Mouse (Mus musculus) olfactory bulb, adult 2 months (tissue): ENCODE measurements around the gene Acsm1. TPM values are rescaled to one million over a fixed set of nuclear protein-coding genes. Genes with fewer than 3 reads are reported as not detected.

ENCODE experiments used
- H3K27ac ChIP-seq: fragments of 200-500 bp; 2 replicates; pipeline ENCODE4 v1.5.1; 2012; ENCODE audit warnings: low read depth, low read length; ENCODE audit not compliant: insufficient read depth
- H3K4me1 ChIP-seq: fragments of 200-500 bp; 2 replicates; pipeline ENCODE4 v1.6.1; 2012; ENCODE audit warnings: low read length; ENCODE audit not compliant: control insufficient read depth, insufficient read depth
- H3K4me3 ChIP-seq: fragments of 200-500 bp; 2 replicates; pipeline ENCODE4 v1.5.1; 2012; ENCODE audit warnings: mild to moderate bottlenecking, low read depth, low read length, moderate library complexity; ENCODE audit not compliant: insufficient read depth
- CTCF ChIP-seq: fragments of 200-500 bp; IDR thresholded peaks from 2 replicates; pipeline ENCODE4 v1.5.1; 2012; ENCODE audit warnings: low read depth, mild to moderate bottlenecking, low read length, moderate library complexity; ENCODE audit not compliant: insufficient read depth
- POLR2A ChIP-seq: fragments of 200-500 bp; IDR thresholded peaks from 2 replicates; pipeline ENCODE4 v1.6.1; 2012; ENCODE audit warnings: mild to moderate bottlenecking, low read depth, low read length, moderate library complexity; ENCODE audit not compliant: insufficient read depth
- WGBS: fragments of 180-500 bp; shearing (Covaris S2); methylation state at CpG from one replicate; pipeline ENCODE4 v1.1.7; 2018; 5-methylcytosine and 5-hydroxymethylcytosine counted together
- polyA plus RNA-seq: library from polyadenylated mRNA; stranded (reverse); fragments of >200 nt; gene quantifications from 2 replicates; pipeline ENCODE4 v1.2.4, GENCODE M21; 2012; ENCODE audit warnings: low replicate concordance; ENCODE audit not compliant: missing spikeins, insufficient read depth, insufficient read length

The Acsm1 gene
- polyA plus RNA-seq, 1 experiment: not detected

- Histone ChIP-seq H3K4me3 (no peak overlapping the region), H3K27ac (no peak overlapping the region), H3K4me1 (no peaks in the 10 kb centered on the region)
- WGBS: 83% methylated on average over 5 of the region's 5 CpGs
- TF ChIP-seq CTCF: no peak
- no peak for TF ChIP-seq POLR2A
Observed at GRCm38 (mm10) chr7:119642307-119642706, 35.5 kb downstream of the Acsm1 start.

GRCm38 (mm10) chr7:119667893-119668292, 61.1 kb downstream of the Acsm1 start:
- TF ChIP-seq POLR2A: no peak
- no peak for TF ChIP-seq CTCF
- Histone ChIP-seq H3K4me1 (no peaks in the 10 kb centered on the region), H3K4me3 (no peak overlapping the region), H3K27ac (no peak overlapping the region)
- WGBS: 90% methylated on average over 3 of the region's 3 CpGs

DNA sequence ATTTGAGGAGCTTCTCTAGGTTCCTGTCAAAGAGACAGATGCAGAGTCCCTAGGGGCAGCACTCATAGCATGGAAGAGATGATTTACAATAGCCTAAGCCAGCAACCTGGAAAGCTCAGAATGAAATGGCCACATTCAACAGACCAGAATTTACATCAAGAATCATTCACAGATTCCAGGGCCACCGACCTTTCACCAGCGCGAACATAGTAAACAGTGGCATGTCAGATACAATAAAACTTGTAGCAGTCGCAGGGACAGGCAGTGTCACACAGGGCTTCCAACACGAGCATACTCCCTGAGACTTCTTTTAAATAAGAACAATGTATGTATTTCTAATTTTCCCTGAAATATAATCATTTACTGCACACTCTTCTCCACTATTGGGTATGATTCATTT, 63.6 kb downstream of the Acsm1 start:
- Histone ChIP-seq H3K4me3 (no peak overlapping the region), H3K27ac (no peak overlapping the region), H3K4me1 (no peaks in the 10 kb centered on the region)
- WGBS: 76% methylated on average over 5 of the region's 5 CpGs
- no peak for TF ChIP-seq POLR2A
- no peak for TF ChIP-seq CTCF

GRCm38 (mm10) chr7:119670925-119671324, 64.1 kb downstream of the Acsm1 start:
- H3K4me3 ChIP-seq: no peak overlapping the region
- H3K27ac ChIP-seq: no peak overlapping the region
- WGBS: 46% methylated on average over 6 of the region's 6 CpGs
- TF ChIP-seq CTCF (no peak), POLR2A (no peak)
- no peaks in the 10 kb centered on the region for H3K4me1 ChIP-seq

DNA sequence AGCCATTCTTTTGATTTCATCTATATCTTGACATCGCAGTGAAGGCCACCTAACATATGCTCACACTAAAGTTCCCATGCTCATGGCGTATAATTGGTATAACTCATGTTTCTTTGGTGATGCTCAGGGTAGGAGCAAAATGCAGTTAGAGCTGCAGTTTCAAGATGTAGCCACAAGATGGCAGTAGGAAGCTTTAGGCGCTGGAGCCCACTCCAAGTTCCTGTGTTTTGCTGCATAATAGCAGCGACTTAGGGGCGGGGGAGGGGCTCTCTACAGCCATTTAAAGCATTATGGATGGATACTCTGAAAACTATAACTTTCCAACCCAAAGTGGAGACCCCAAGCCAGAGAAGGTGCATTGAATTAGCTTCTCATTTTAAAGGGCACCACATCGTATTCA, 66.6 kb downstream of the Acsm1 start:
- no peaks in the 10 kb centered on the region for H3K4me1 ChIP-seq
- H3K27ac ChIP-seq: no peak overlapping the region
- no peak overlapping the region for H3K4me3 ChIP-seq
- WGBS: 16% methylated on average over 6 of the region's 6 CpGs
- TF ChIP-seq CTCF: peak; percentile 9; the same call in 1 of the 2 replicates
- no peak for TF ChIP-seq POLR2A

DNA sequence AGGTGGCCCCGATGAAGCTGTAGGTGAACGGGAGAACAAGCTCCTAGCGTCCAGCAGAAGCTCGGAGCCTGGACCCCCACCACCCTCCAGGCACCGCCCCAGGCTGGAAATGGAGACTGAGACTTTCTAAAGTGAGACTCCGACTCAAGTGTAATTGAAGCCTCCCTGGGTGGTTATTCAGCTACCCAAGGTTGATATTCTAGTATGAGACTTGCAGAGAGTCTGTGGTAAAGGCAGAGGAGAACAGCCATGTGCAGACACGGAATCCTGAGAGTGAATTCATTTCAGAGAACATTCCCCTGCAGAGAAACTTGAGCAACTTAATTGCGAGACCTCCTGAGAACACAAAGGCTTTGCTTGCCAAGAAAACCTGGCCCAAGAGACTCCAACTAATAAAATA, 73.3 kb downstream of the Acsm1 start:
- Histone ChIP-seq H3K4me1 (no peaks in the 10 kb centered on the region), H3K27ac (no peak overlapping the region), H3K4me3 (no peak overlapping the region)
- 61% methylated on average over 8 of the region's 8 CpGs for WGBS
- TF ChIP-seq CTCF (no peak), POLR2A (no peak)

GRCm38 (mm10) chr7:119682699-119683098, 75.9 kb downstream of the Acsm1 start:
- Histone ChIP-seq H3K27ac (no peak overlapping the region), H3K4me1 (no peaks in the 10 kb centered on the region), H3K4me3 (no peak overlapping the region)
- TF ChIP-seq CTCF: no peak
- WGBS: 27% methylated on average over 4 of the region's 4 CpGs

- H3K4me1 ChIP-seq: no peaks in the 10 kb centered on the region
- 69% methylated on average over 5 of the region's 5 CpGs for WGBS
- TF ChIP-seq CTCF: no peak
- TF ChIP-seq POLR2A: no peak
- no peak within 1 kb of the TSS for H3K4me3 ChIP-seq
- H3K27ac ChIP-seq: no peak within 1 kb of the TSS
Observed at GRCm38 (mm10) chr7:119689726-119690125, 82.9 kb downstream of the Acsm1 start, which contains the start of gene Acsm4. Acsm4 (plus strand) TSS chr7:119690026.

GRCm38 (mm10) chr7:119692302-119692701, 85.5 kb downstream of the Acsm1 start:
- Histone ChIP-seq H3K27ac (no peak overlapping the region), H3K4me3 (no peak overlapping the region), H3K4me1 (no peaks in the 10 kb centered on the region)
- 74% methylated on average over 4 of the region's 4 CpGs for WGBS
- TF ChIP-seq CTCF: no peak
- no peak for TF ChIP-seq POLR2A

DNA sequence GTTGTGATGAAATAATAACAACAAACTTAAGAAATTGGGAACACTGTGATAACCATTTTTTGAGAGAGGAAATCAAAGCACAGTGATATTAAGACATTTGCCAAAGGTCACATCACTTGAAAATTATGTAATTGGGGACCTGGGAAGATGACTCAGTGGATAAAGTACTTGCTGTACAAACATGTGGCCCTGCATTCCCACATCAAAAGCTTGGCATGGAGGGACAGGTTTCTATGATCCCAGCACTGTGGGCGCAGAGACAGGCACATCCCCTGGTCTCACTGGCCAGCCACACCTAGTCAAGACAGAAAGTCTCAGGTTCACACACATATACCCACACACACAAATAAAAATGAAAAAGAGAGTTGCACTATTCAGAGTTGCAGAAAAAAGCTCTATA, 88.1 kb downstream of the Acsm1 start:
- no peaks in the 10 kb centered on the region for H3K4me1 ChIP-seq
- no peak overlapping the region for H3K27ac ChIP-seq
- TF ChIP-seq POLR2A (no peak), CTCF (no peak)
- 85% methylated on average over 1 of the region's 1 CpGs for WGBS
- H3K4me3 ChIP-seq: no peak overlapping the region

Other genes with a start within 250 kb of the Acsm1 start
- gene Gp2, start 147.7 kb upstream of the Acsm1 start, polyA plus RNA-seq: not detected in 2 replicates
- gene Umod, start 127.7 kb upstream of the Acsm1 start, polyA plus RNA-seq: not detected in 2 replicates
- gene Acsm5, start 87.6 kb upstream of the Acsm1 start, polyA plus RNA-seq: not detected in 2 replicates
- gene Pdilt, start 83.5 kb upstream of the Acsm1 start, polyA plus RNA-seq: not detected in 2 replicates
- not detected in 2 replicates for gene Acsm2, start 52.7 kb upstream of the Acsm1 start, polyA plus RNA-seq
- not detected in 2 replicates for gene Acsm4, start 83.0 kb downstream of the Acsm1 start, polyA plus RNA-seq
- not detected in 2 replicates for gene Thumpd1, start 113.8 kb downstream of the Acsm1 start, polyA plus RNA-seq
- not detected in 2 replicates for gene Acsm3, start 153.9 kb downstream of the Acsm1 start, polyA plus RNA-seq
- gene Rexo5, start 187.0 kb downstream of the Acsm1 start, polyA plus RNA-seq: not detected in 2 replicates
- not detected in 2 replicates for gene Eri2, start 187.0 kb downstream of the Acsm1 start, polyA plus RNA-seq